Mouse (Mus musculus): ENCODE measurements around the gene Wsb2.
A peak's percentile ranks its signal among the peaks of the same experiment; 100 is the strongest.
"Not testable (repeated sequence)": the region's sequence is repeated elsewhere in the genome, so short reads cannot be mapped to it uniquely, and the experiment has no call there.

Gene Wsb2

DNA sequence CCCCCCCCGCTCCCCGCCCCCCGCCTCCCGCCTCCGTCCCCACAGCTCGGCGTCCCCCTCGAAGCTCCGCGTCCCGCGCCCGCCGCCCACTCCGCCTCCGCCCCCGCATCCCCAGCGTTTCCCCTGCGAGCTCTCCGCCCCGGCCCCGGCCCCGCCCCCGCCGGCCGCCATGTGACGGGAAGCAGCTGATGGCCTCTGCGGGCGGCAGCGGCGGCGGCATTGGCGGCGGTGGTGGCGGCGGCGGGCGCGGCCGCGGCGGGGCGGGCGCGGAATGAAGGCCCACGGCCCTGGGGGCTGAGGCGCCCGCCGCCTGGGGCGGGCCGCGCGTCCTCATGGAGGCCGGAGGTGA lies at the start of gene Wsb2:
Gene Wsb2 (plus strand): TSS at position 176 of the 349 bp plus-strand sequence.
- DNase-seq (ENCODE audit: low read depth, low spot score), result no peak

DNA sequence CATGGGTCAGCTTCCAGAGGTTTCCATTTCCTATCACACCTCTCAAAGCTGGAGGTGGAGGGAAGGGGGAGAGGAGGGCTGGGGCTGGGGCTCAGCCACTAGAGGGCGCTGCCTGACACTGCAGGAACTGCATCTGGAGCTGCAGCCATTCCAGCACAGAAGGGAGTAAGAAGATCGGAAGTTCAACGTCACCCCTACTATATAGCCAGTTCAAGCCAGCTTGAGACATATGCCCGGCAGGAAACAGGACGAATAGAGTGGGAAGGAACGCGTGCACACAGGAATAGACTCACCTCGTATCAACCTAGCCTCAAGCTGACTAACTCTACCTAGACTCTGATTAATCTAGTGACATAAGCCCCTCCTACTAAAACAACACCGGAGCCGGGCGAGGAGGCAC lies 49.4 kb upstream of the Wsb2 start:
- DNase-seq (ENCODE audit: low read depth, low spot score), result peak; percentile 65

DNA sequence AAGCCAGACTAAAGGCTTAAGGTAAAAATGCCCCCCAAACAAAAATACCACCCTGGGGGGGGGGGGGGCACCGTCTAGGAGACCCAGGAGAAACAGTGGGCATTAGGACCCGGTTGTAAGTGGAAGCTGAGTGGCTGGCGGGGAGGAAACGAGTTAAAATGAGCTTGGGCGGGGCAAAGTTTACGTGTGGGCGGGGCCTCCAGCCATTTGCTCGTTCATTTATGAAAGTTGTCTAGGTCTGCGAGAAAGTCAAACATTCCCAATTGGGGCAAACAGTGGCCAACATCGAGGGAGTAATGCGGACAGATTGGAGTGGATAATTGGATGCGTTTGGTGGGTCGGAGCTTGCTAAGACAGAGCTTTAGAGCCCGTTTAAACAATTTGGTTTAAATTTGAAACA lies 43.7 kb upstream of the Wsb2 start:
- no peak for DNase-seq (ENCODE audit: low read depth, low spot score)

DNA sequence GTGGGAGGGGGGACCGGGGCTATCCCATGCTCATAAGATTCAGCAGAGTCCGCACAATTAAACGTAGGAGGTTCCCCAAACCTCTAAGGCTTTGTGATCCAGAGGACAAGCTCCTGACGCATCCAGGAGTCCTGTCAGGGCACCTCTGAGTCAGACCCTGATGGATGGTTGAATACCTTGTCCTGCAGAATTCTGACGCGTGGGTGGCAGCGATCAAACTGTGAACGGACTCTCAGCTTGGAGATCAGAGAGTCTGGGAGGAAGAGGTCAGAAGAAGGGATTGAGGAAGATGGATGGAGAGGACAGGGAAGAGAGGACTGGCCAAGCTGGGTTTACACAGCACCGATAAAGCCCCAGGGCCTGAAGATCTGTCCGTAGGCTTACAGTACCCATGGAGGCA lies 43.2 kb upstream of the Wsb2 start:
- no peak for DNase-seq (ENCODE audit: low read depth, low spot score)

DNA sequence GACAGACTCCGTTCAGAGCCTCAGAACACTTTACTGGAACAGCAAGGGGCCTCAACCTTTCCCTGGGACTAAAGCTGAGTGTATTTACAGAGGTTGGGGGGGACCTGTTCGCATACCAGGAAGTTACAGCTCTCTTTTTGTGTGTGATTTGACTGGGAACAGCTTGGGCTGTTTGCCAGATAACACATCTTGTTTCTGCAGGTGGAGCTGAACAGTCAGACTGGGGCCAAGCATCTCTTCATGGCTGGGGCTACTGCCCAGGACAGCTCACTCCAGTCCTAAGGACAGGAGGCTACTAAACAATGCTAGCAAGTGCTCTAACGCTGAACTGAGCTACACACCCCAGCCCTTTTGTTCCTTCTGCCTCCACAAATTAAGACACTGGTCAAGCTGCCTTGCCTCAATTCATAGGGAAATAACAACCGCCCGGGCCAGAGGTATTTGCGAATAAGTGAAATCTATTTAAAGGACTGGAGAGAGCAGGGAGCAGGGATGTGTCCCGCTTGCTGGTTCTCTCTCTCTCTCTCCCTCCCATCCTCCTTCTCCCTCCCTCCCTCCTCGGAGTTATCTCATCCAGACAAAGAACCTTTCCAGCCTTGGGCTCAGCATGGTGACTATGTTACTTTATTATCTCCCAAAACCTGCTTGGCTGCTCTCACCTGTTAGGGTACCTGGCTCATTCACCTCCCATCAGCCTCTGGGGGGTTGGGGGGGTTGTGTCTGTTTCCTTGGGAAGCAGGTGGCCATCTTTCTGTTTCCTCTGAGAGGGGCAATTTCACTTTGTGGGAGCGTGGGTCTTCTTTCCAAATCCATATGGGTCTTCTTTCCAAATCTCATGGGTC lies 42.3 kb upstream of the Wsb2 start:
- DNase-seq (ENCODE audit: low read depth, low spot score), result no peak

DNA sequence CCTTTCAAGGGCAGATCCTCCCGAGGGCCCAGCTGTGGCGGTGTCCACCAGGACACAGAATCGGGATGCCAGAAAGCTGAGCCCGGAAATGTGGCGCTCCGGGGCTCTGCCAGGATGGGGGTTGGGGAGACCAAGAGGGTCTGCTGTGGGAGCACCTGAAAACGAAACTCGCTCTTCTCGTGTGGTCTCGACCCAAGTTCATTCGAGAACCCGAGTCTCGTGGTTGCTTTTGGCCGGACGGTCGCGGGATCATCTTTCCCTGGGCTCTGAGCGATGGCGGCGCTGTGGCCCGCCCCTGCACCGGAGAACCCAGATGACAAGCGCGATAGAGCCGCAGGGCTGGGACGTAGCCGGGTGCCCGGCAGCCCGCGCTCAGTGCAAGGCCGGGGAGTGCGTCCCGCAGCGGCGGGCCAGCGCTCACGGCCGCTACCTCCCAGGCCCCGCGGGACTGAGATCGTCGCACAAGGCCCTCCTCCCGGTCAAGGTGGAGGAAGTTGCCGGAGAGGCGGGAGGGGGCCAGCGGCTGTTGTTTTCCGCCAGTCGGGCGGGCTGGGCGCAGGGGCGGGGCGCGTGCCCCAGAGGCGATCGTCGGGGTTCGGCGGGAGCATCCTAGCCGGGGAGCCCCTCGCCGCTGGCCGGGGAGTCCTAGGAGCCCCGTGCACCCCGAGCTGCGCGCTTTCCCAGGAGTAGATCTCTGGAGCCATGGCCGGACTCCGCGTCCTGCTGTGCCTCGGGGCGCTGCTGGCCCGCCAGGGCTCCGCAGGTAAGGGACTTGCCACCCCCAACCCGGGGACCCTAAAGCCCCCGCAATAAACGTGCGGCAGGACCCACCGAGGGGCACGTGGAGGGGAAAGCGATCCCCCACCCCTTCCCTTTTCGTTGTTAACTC lies 38.1 kb upstream of the Wsb2 start, which contains the start of gene Vsig10:
Gene Vsig10 (plus strand): TSS at position 343 of the 889 bp plus-strand sequence.
- no peak for DNase-seq (ENCODE audit: low read depth, low spot score)

DNA sequence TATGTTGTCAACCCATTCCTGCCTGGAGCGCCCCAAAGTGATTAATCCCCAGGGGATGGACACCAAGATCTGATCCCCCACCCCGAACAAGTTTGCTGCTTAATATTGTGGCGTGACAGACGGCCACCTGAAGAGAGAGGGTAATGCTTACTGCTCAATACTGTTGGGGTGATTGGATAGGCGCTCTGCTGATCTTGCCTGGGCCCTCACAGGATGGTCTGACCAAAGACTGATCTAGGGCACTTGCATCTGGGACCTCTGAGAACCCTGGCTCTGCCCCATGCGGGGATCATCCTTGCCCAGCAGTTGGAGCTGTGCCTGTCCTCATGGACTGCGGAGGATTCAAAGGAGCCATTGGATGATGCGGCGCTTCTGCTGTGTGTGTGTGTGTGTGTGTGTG lies 33.4 kb upstream of the Wsb2 start:
- DNase-seq (ENCODE audit: low read depth, low spot score), result no peak

DNA sequence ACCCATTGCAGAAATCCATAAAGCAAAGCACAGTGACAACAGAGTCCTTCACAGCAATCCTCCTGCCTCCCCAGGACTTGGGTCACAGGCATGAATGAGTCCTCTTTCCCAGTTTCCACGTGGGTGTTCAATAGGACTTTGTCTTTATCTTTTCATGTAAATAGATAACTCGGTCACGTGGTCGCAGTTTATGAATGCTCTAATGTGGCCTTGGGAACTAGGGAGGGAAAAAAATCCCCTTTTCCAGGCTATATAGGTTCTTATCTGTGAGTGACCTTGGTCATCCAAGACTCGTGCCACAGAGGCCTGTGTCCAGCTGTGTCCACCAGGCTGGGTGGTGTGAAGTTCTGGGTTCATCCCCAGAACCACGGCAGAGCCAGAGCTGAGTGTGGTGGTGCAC lies 30.7 kb upstream of the Wsb2 start:
- DNase-seq (ENCODE audit: low read depth, low spot score), result no peak

DNA sequence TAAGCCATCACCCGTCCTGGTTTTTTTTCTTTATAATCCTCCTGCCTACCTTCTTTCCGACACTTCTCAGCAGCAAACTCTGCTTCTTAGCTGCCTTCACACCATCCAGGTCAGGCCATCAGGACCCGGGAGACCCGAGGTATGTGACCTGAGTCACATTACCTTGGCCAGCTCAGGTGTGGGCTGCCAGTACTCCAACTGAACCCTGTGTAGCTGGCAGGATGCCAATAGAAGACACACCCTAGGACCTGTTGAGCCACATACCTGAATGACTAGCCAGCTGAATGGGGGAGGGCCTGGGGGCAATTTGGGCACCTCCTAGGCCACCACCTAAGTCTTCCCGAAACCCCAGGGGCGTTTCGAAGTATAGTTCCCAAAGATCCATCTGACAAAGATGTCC lies 26.6 kb upstream of the Wsb2 start:
- no peak for DNase-seq (ENCODE audit: low read depth, low spot score)

DNA sequence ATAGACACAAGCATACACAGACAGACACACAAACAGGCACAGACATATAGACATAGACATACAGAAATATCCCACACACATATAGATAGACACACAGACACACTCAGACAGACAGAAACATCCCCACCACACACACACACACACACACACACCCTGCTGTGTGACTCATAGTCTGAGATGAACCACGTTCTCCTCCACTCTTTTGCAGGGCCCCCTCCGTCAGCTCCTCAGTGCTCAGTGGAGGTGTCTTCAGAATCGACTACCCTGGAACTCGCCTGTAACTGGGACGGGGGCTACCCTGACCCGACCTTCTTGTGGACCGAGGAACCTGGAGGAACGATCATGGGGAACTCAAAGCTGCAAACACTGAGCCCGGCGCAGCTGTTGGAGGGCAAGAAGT lies 19.1 kb upstream of the Wsb2 start:
- DNase-seq (ENCODE audit: low read depth, low spot score), result no peak

DNA sequence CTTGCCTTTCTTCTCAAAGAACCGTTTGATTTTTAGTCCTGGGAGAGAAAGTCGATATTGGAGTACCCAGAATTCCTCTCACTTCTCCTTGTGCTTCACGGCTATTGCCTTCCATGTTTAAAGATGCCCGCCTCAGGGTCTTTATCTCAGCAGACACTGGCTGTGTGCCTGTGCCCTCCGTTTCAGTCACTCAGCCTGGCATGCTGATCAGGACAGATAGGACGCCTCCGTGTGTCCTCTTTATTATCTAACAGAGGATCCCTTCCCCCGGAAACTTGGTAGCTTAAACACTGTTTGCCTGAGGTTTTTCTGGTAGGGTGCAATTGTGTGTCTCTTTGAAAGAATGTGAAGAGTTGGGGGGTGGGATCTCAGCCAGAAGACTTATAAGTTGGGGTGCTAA lies 18.6 kb upstream of the Wsb2 start:
- DNase-seq (ENCODE audit: low read depth, low spot score), result no peak

DNA sequence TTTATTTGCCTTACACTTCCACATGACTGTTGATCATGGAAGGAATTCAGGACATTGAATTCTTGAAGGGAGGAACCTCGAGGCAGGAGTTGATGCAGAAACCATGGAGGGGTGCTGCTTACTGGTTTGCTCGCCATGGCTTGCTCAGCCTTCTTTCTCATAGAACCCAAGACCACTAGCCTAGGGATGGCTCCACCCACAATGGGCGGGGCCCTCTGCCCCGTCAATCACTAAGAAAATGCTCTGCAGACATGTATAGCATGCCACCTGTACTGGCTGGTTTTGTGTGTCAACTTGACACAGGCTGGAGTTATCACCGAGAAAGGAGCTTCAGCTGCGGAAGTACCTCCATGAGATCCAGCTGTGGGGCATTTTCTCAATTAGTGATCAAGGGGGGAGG lies 17.0 kb upstream of the Wsb2 start:
- no peak for DNase-seq (ENCODE audit: low read depth, low spot score)

DNA sequence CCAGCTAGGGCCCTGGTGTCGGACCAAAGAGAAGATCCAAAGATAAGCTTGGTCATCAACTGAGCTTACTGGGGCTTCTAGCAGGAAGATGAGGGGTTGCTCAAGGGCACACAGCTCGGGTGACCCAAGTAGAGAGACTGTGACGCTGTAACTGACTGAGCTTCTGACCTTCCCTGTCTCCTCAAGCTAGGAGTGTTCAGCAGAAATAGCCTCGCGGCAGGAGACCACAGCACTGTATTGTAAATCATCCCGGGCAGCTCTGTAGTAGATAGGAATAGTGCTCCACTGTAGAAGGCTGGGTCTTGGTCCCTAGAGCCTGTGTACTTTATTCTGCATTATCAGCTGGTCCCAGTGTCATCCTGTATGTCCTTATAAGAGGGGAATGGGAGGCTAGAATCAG lies 15.2 kb upstream of the Wsb2 start:
- no peak for DNase-seq (ENCODE audit: low read depth, low spot score)

DNA sequence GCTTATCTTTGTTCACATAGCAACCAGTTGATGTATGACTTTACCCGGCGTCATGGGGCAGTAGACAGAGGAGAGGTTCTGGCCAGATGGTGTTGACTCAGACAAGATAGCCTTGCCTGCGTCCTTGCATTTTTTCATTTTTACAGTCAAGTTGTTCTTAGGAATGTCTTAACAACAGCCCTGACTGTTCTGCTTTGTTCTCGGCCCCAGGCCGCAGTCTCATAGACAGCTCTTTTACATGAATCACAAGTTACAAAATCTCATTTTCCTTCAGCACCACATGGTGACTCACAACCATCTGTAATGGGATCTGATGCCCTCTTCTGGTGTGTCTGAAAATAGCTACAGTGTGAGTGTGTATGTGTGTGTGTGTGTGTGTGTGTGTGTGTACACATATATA lies 12.6 kb upstream of the Wsb2 start:
- not testable (repeated sequence) for DNase-seq (ENCODE audit: low read depth, low spot score)

DNA sequence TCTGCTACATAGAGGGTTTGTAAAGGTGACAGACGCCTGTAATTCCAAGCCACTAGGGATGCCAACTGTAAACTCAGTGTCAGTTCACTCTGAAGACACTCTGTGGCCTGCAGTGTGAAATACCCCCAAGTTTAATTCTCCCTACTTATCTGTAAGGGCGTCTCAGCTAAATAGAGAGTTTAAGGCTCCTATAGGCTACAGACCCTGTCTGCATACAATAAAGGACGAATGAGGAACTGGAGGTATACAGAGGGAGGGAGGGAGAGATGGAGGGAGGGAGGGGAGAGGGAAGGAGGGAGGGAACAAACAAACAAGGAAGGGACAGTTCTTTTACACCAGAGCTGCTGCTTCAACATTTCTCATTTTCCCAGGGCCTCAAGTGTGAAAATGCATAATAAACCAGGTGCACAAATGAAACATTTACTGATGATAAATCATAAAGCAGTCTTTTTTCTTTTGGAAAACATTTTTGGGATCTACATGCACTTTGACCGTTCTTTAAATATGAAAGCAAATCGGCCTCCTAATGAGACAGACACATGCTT lies 11.6 kb upstream of the Wsb2 start:
- DNase-seq (ENCODE audit: low read depth, low spot score), result no peak

DNA sequence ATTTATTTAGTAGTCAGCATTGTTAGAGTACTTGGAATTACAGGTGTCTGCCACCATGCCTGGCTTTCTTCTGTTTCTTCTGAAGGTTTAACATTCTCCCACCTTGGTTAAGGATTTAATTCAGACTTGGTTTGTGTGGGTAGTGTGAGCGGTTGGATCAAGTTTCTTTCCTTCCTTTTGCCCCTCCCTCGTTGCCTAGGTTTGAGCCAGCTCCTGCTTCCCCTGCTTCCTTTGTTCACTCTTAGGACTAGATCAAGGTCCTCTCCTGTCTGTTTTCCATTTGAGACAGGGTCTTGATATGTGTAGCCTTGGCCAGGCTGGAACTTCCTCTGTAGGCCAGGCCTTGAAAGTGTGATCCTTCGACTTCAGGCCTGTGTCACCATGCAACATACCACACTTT lies 10.8 kb upstream of the Wsb2 start:
- DNase-seq (ENCODE audit: low read depth, low spot score), result no peak

DNA sequence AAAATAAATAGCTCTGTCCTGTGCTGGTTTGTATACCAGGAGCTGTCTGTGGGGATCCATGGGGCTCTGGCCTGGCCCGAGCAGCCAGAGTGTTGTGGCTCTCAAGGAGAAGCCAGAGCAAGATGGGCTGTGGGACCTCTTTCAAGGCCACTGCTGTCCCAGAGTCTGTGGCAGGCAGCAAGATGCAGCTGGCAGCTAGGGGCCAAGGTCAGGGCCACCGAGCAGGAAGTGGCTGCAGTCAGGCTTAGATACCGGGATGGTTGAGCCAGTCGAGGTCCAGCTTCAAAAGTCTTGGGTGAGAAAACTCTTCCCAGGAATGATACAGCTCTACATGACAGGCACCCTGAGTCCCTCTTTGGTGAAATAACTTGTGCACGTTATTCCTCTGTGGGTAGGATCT lies 10.1 kb upstream of the Wsb2 start:
- no peak for DNase-seq (ENCODE audit: low read depth, low spot score)

DNA sequence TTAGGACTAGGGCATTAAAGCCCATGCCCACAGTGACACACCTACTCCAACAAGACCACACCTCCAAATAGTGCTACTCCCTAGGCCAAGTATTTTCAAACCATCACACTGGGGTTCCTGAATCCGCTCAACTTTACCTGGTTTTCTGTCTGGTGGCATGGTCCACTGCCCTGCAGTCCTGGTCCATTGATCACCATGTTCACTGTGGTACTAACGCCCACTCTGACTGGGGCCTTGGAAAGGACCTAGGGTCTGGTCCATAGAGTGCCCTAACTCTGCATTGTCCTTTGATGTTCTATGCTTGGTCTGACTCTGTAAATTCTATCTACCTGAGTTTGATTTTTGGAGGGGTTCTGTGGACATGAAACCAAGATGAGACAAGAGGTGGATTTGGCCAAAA lies 9.3 kb upstream of the Wsb2 start:
- no peak for DNase-seq (ENCODE audit: low read depth, low spot score)

DNA sequence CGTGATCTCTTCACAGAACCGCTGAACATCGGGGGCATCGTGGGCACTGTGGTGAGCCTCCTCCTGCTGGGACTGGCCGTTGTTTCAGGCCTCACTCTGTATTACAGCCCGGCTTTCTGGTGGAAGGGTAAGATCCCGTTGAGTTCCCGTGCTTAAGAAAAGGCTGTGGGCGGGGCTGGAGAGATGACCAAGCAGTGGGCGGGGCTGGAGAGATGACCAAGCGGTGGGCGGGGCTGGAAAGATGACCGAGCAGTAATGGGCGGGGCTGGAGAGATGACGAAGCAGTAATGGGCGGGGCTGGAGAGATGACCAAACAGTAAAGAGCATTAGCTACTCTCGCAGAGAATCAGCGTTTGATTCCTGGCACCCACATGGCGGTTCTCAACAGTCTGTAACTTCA lies 8.8 kb upstream of the Wsb2 start:
- peak; percentile 43 for DNase-seq (ENCODE audit: low read depth, low spot score)

DNA sequence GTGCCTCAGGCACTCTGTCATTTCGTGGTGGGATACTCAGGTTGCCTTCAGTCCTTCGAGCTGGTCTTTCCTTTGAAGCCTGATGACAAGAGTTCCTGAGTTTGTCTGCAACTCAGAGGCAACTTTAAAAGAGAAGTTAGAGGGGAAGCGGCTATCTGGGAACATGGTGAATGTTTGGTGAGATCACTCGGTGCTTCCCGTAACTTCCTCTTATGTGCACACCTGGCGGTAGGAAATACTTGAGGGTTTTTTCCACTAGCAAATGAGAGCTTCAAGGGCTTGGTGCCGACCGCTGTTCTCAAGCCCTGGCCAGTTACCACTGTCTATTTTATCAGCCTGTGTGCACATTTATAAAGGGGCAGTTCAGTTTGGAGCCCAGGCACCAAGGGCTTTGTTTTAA lies 3.0 kb upstream of the Wsb2 start:
- no peak for DNase-seq (ENCODE audit: low read depth, low spot score)

DNA sequence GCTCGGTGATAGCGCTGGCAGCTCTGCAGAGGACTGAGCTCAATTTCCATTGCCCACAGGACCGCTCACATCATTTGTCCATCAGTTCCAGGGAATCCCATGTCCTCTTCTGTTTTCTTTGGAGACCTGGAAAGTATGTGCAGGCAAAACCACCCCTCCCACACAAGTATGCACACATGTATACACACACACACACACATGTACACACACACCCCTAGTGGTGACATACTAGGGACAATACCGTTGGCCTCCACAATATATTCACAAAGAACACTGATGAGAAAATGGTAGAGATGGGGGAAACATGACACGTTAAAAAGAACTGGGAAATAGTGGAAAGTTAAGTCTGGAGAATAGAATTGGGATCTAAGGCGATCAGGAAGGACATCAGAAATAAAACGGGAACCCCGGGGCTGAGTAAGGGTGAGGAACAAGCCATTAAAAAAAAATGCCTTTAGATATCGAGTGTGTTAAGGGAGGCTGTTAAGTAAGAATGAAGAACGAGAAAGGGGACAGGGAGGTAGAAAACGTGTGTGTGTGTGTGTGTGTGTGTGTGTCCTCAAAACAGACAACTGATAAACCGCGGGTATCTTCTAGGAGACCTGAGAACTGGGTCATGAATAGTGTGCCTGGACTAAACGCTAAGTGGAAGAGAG lies 1.3 kb upstream of the Wsb2 start:
- DNase-seq (ENCODE audit: low read depth, low spot score), result no peak

All from forelimb bud, embryonic 11.5 days (tissue).